Mouse (Mus musculus) liver, adult 2 months (tissue): ENCODE data around the gene Pask. TPM values are rescaled to one million over a fixed set of nuclear protein-coding genes. Genes with fewer than 3 reads are reported as not detected.

Experiments used
- DNase-seq: peaks from one replicate; pipeline ENCODE4 v3.0.0-alpha.2; 2011; ENCODE audit warnings: low read depth, low spot score; ENCODE audit errors: extremely low read depth
- H3K27ac ChIP-seq: fragments of 200-500 bp; replicated peaks from 2 replicates; pipeline ENCODE4 v1.5.1; 2012; ENCODE audit warnings: low read depth, mild to moderate bottlenecking, control low read depth, inconsistent platforms, low read length; ENCODE audit not compliant: insufficient read depth
- H3K27me3 ChIP-seq: fragments of 200-500 bp; 2 replicates; pipeline ENCODE4 v1.6.1; 2012; ENCODE audit warnings: mild to moderate bottlenecking, moderate library complexity, low read length, inconsistent platforms; ENCODE audit not compliant: control insufficient read depth, insufficient read depth
- H3K36me3 ChIP-seq: fragments of 200-500 bp; 2 replicates; pipeline ENCODE4 v1.6.1; 2012; ENCODE audit warnings: low read length, inconsistent platforms; ENCODE audit not compliant: control insufficient read depth, insufficient read depth
- H3K4me1 ChIP-seq: fragments of 200-500 bp; 2 replicates; pipeline ENCODE4 v1.6.1; 2011; ENCODE audit warnings: low read length; ENCODE audit not compliant: control insufficient read depth, insufficient read depth
- H3K4me3 ChIP-seq: fragments of 200-500 bp; 2 replicates; pipeline ENCODE4 v1.5.1; 2011; ENCODE audit warnings: low read depth, mild to moderate bottlenecking, control low read depth, low read length, moderate library complexity; ENCODE audit not compliant: insufficient read depth
- H3K79me2 ChIP-seq: fragments of 200-500 bp; 2 replicates; pipeline ENCODE4 v1.6.1; 2012; ENCODE audit warnings: inconsistent platforms, mild to moderate bottlenecking, low read length, moderate library complexity; ENCODE audit not compliant: control insufficient read depth, insufficient read depth
- H3K9ac ChIP-seq: fragments of 200-500 bp; 2 replicates; pipeline ENCODE4 v1.6.1; 2012; ENCODE audit warnings: low read depth, mild to moderate bottlenecking, control low read depth, inconsistent platforms, low read length
- CTCF ChIP-seq: fragments of 200-500 bp; IDR thresholded peaks from 2 replicates; pipeline ENCODE4 v1.5.1; 2011; ENCODE audit warnings: low read depth, low read length, control low read depth
- POLR2A ChIP-seq: fragments of 200-500 bp; IDR thresholded peaks from 2 replicates; pipeline ENCODE4 v1.6.1; 2011; ENCODE audit warnings: low read length, control low read depth; ENCODE audit not compliant: insufficient read depth; ENCODE audit errors: extremely low read depth
- WGBS: fragments of 180-500 bp; shearing (Covaris S2); methylation state at CpG from one replicate; pipeline ENCODE4 v1.1.7; 2018; 5-methylcytosine and 5-hydroxymethylcytosine counted together
- polyA plus RNA-seq: library from polyadenylated mRNA; depleted of rRNA; stranded (reverse); fragments of >200 nt; gene quantifications from 2 replicates; pipeline ENCODE4 v1.2.3, GENCODE M21; 2012; rRNA removed
- total RNA-seq: library from RNA; depleted of rRNA; stranded (reverse); fragments of >200 nt; gene quantifications from 2 replicates; pipeline ENCODE4 v1.2.3, GENCODE M21; 2014; rRNA removed

Pask gene
- total and polyA plus RNA-seq, 2 experiments = 0.18 to 1.0 TPM

DNA sequence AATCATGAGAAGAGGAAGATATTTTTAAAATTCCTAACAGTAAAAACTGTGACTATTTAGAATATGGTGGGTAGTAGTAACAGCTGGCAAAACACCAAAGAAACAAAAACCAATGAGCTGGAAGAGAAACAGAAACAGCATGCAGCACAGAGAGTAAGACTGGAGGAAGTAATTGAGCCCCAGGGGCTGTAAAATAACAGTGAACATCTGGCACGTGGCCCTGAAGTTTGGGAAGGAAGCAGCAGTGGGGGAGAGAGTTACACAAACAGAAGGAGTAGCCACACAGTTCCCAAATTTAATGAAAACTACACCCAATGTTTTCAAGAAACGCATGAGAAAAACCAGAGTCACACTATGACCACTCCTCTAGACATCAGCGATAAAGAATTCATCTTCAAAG lies 76.1 kb downstream of the Pask start:
- Histone ChIP-seq H3K36me3 (peaks cover 5% of the 10 kb centered on the region; the same call in 1 of the 2 replicates), H3K4me1 (no peaks in the 10 kb centered on the region), H3K9ac (no peak overlapping the region), H3K27me3 (no peaks in the 10 kb centered on the region), H3K4me3 (no peak overlapping the region), H3K27ac (no peak overlapping the region), H3K79me2 (no peaks in the 10 kb centered on the region)
- TF ChIP-seq POLR2A (no peak), CTCF (no peak)
- no peak for DNase-seq
- 74% methylated on average over 3 of the region's 3 CpGs for WGBS

Other genes with a start within 250 kb of the Pask start
- 0.09 and 0.54 TPM in 2 replicates for gene Kif1a, start 241.5 kb downstream of the Pask start, total RNA-seq
- gene Kif1a, start 241.5 kb downstream of the Pask start, polyA plus RNA-seq = 0.09 and 0.11 TPM in 2 replicates
- gene Agxt, start 208.2 kb downstream of the Pask start, total RNA-seq = 394 and 587 TPM in 2 replicates
- gene Agxt, start 208.2 kb downstream of the Pask start, polyA plus RNA-seq = 374 and 553 TPM in 2 replicates
- 0.07 TPM in 1 of 2 replicates, not detected in the other for gene 2310007B03Rik, start 182.5 kb downstream of the Pask start, total RNA-seq
- 0.20 and 0.29 TPM in 2 replicates for gene 2310007B03Rik, start 182.5 kb downstream of the Pask start, polyA plus RNA-seq
- gene Crocc2, start 174.8 kb downstream of the Pask start, total RNA-seq = not detected in 2 replicates
- gene Crocc2, start 174.8 kb downstream of the Pask start, polyA plus RNA-seq = not detected in 2 replicates
- gene Sned1, start 107.6 kb downstream of the Pask start, total RNA-seq = 5.2 and 5.3 TPM in 2 replicates
- 6.4 and 8.4 TPM in 2 replicates for gene Sned1, start 107.6 kb downstream of the Pask start, polyA plus RNA-seq
- gene Mterf4, start 37.6 kb downstream of the Pask start, total RNA-seq = 24.6 and 27.4 TPM in 2 replicates
- gene Mterf4, start 37.6 kb downstream of the Pask start, polyA plus RNA-seq = 11.0 and 12.1 TPM in 2 replicates
- 2.8 and 3.0 TPM in 2 replicates for gene Ppp1r7, start 628 bp downstream of the Pask start, total RNA-seq
- gene Ppp1r7, start 628 bp downstream of the Pask start, polyA plus RNA-seq = 2.0 and 2.1 TPM in 2 replicates
- not detected in 2 replicates for gene Ano7, start 30.4 kb upstream of the Pask start, total RNA-seq
- gene Ano7, start 30.4 kb upstream of the Pask start, polyA plus RNA-seq = 0.02 and 0.10 TPM in 2 replicates
- 169 and 179 TPM in 2 replicates for gene Hdlbp, start 135.3 kb upstream of the Pask start, total RNA-seq
- gene Hdlbp, start 135.3 kb upstream of the Pask start, polyA plus RNA-seq = 103 and 119 TPM in 2 replicates
- gene Farp2, start 168.6 kb upstream of the Pask start, total RNA-seq = 10.5 and 16.4 TPM in 2 replicates
- 9.2 and 10.5 TPM in 2 replicates for gene Farp2, start 168.6 kb upstream of the Pask start, polyA plus RNA-seq